Mouse (Mus musculus) stomach, embryonic 16.5 days (tissue): ENCODE data around the gene Slc16a5. TPM values are rescaled to one million over a fixed set of nuclear protein-coding genes. Genes with fewer than 3 reads are reported as not detected.
A peak's percentile ranks its signal among the peaks of the same experiment; 100 is the strongest.
"Not testable (repeated sequence)": the region's sequence is repeated elsewhere in the genome, so short reads cannot be mapped to it uniquely, and the experiment has no call there.

Source experiments
- ATAC-seq: fragments of 200-750 bp; cut with Nextera tagmentation; 2 replicates; pipeline ENCODE4 v1.8.0; 2017; ENCODE audit warnings: moderate number of reproducible peaks, moderate TSS enrichment; ENCODE audit not compliant: insufficient read depth, low FRiP score
- H3K27ac ChIP-seq: fragments of 300-500 bp; sonication (generic); 2 replicates; pipeline ENCODE4 v1.5.1; 2014; ENCODE audit warnings: low read length
- H3K27me3 ChIP-seq: fragments of 300-500 bp; sonication (generic); 2 replicates; pipeline ENCODE4 v1.6.1; 2014; ENCODE audit warnings: low read length, control low read depth, mixed read lengths; ENCODE audit not compliant: control insufficient read depth, insufficient read depth
- H3K36me3 ChIP-seq: fragments of 300-500 bp; sonication (generic); 2 replicates; pipeline ENCODE4 v1.6.1; 2014; ENCODE audit warnings: low read length; ENCODE audit not compliant: control insufficient read depth, insufficient read depth
- H3K4me1 ChIP-seq: fragments of 300-500 bp; sonication (generic); 2 replicates; pipeline ENCODE4 v1.6.1; 2014; ENCODE audit warnings: low read length, control low read depth, mixed read lengths; ENCODE audit not compliant: control insufficient read depth, insufficient read depth
- H3K4me2 ChIP-seq: fragments of 300-500 bp; sonication (generic); 2 replicates; pipeline ENCODE4 v1.6.1; 2014; ENCODE audit warnings: low read depth, low read length, mixed read lengths
- H3K4me3 ChIP-seq: fragments of 300-500 bp; sonication (generic); replicated peaks from 2 replicates; pipeline ENCODE4 v1.5.1; 2014; ENCODE audit warnings: mild to moderate bottlenecking, low read length
- H3K9ac ChIP-seq: fragments of 300-500 bp; sonication (generic); 2 replicates; pipeline ENCODE4 v1.6.1; 2014; ENCODE audit warnings: low read length
- H3K9me3 ChIP-seq: fragments of 300-500 bp; sonication (generic); replicated peaks from 2 replicates; pipeline ENCODE4 v1.6.1; 2016; ENCODE audit warnings: low read length, control low read depth; ENCODE audit not compliant: control insufficient read depth
- WGBS: fragments of 180-500 bp; shearing (Covaris S2); extraction: QIAGEN DNeasy Blood & Tissue Kit; methylation state at CpG from one replicate; pipeline ENCODE4 v1.1.7; 2014; 5-methylcytosine and 5-hydroxymethylcytosine counted together
- polyA plus RNA-seq: library from polyadenylated mRNA; unstranded; fragments of >200 nt; fragmentation: Nextera tagmentation; extraction: Ambion mirVana; gene quantifications from 2 replicates; pipeline ENCODE4 v1.2.1, GENCODE M21; 2015

Gene Slc16a5
- polyA plus RNA-seq, 1 experiment from 2014 or later = 3.7 TPM

- not testable (repeated sequence) for H3K9me3 ChIP-seq, H3K27me3 ChIP-seq, ATAC-seq, H3K4me3 ChIP-seq, H3K4me1 ChIP-seq, H3K27ac ChIP-seq, H3K4me2 ChIP-seq, H3K9ac ChIP-seq
- WGBS = 83% methylated on average over 9 of the region's 9 CpGs
- peaks cover 18% of the 10 kb centered on the region; the same call in 1 of the 2 replicates for H3K36me3 ChIP-seq
Measured at GRCm38 (mm10) chr11:115496559-115496958, 34.3 kb downstream of the Slc16a5 start.

GRCm38 (mm10) chr11:115502636-115503035 lies 40.4 kb downstream of the Slc16a5 start:
- ATAC-seq = no peak
- Histone ChIP-seq H3K4me1 (peaks cover 10% of the 10 kb centered on the region; the same call in 1 of the 2 replicates), H3K9ac (no peak overlapping the region), H3K4me2 (no peak overlapping the region), H3K27me3 (no peaks in the 10 kb centered on the region), H3K36me3 (peaks cover 24% of the 10 kb centered on the region; the same call in 1 of the 2 replicates), H3K9me3 (no peaks in the 10 kb centered on the region), H3K27ac (no peak overlapping the region), H3K4me3 (no peak overlapping the region)
- 87% methylated on average over 6 of the region's 6 CpGs for WGBS

GRCm38 (mm10) chr11:115506586-115506985 lies 44.3 kb downstream of the Slc16a5 start:
- Histone ChIP-seq H3K27ac (no peak overlapping the region), H3K9ac (no peak overlapping the region; the same call in 1 of the 2 replicates), H3K27me3 (no peaks in the 10 kb centered on the region), H3K36me3 (peaks cover 9% of the 10 kb centered on the region; the same call in 1 of the 2 replicates), H3K4me2 (no peak overlapping the region), H3K9me3 (no peaks in the 10 kb centered on the region), H3K4me3 (no peak overlapping the region), H3K4me1 (peaks cover 40% of the 10 kb centered on the region)
- 59% methylated on average over 3 of the region's 3 CpGs for WGBS
- no peak for ATAC-seq

GRCm38 (mm10) chr11:115508061-115508460 lies 45.8 kb downstream of the Slc16a5 start:
- Histone ChIP-seq H3K9ac (no peak overlapping the region), H3K9me3 (no peaks in the 10 kb centered on the region), H3K4me2 (no peak overlapping the region), H3K27ac (no peak overlapping the region), H3K4me1 (peaks cover 53% of the 10 kb centered on the region), H3K36me3 (0 out of 2 replicates have a peak, but pooled peaks cover 2% of the 10 kb centered on the region), H3K4me3 (no peak overlapping the region), H3K27me3 (no peaks in the 10 kb centered on the region)
- 61% methylated on average over 2 of the region's 2 CpGs for WGBS
- no peak for ATAC-seq

GRCm38 (mm10) chr11:115509773-115510506 lies 47.7 kb downstream of the Slc16a5 start:
- 38% methylated on average over 6 of the region's 6 CpGs for WGBS
- Histone ChIP-seq H3K36me3 (no peaks in the 10 kb centered on the region), H3K9ac (peak overlapping the region; percentile 58), H3K4me2 (peak overlapping the region; percentile 91), H3K4me1 (peaks cover 53% of the 10 kb centered on the region), H3K27ac (peak overlapping the region; percentile 39), H3K4me3 (peak overlapping the region; percentile 11), H3K27me3 (no peaks in the 10 kb centered on the region), H3K9me3 (no peaks in the 10 kb centered on the region)
- no peak for ATAC-seq

- Histone ChIP-seq H3K9me3 (no peaks in the 10 kb centered on the region), H3K4me2 (peak overlapping the region; percentile 91), H3K4me3 (peak overlapping the region; percentile 11; the same call in 1 of the 2 replicates), H3K27ac (peak overlapping the region; percentile 39), H3K27me3 (no peaks in the 10 kb centered on the region), H3K9ac (peak overlapping the region; percentile 58), H3K4me1 (peaks cover 53% of the 10 kb centered on the region), H3K36me3 (no peaks in the 10 kb centered on the region)
- ATAC-seq = no peak
- WGBS = 46% methylated on average over 5 of the region's 5 CpGs
Measured at GRCm38 (mm10) chr11:115510507-115510888, 48.2 kb downstream of the Slc16a5 start.

- 50% methylated on average over 2 of the region's 2 CpGs for WGBS
- peaks cover 51% of the 10 kb centered on the region for H3K4me1 ChIP-seq
Measured at GRCm38 (mm10) chr11:115511121-115511520, 48.8 kb downstream of the Slc16a5 start.

GRCm38 (mm10) chr11:115512004-115512403 lies 49.7 kb downstream of the Slc16a5 start:
- Histone ChIP-seq H3K27ac (peak overlapping the region; percentile 88), H3K9me3 (no peaks in the 10 kb centered on the region), H3K4me1 (peaks cover 48% of the 10 kb centered on the region), H3K36me3 (no peaks in the 10 kb centered on the region), H3K4me3 (peak overlapping the region; percentile 98), H3K4me2 (peak overlapping the region; percentile 91), H3K9ac (peak overlapping the region; percentile 97), H3K27me3 (no peaks in the 10 kb centered on the region)
- ATAC-seq = no peak
- 28% methylated on average over 3 of the region's 3 CpGs for WGBS

More at GRCm38 (mm10) chr11:115511121-115511520, 48.8 kb downstream of the Slc16a5 start:
- no peak for ATAC-seq
- H3K27ac ChIP-seq = peak overlapping the region; percentile 29; the same call in 1 of the 2 replicates
- H3K9ac ChIP-seq = peak overlapping the region; percentile 97; the same call in 1 of the 2 replicates
- H3K27me3 ChIP-seq = no peaks in the 10 kb centered on the region
- H3K9me3 ChIP-seq = no peaks in the 10 kb centered on the region
- peak overlapping the region; percentile 98 for H3K4me3 ChIP-seq
- H3K4me2 ChIP-seq = peak overlapping the region; percentile 91
- H3K36me3 ChIP-seq = no peaks in the 10 kb centered on the region

- ATAC-seq = no peak
- peak overlapping the region; percentile 88 for H3K27ac ChIP-seq
- 17% methylated on average over 8 of the region's 8 CpGs for WGBS
Measured at GRCm38 (mm10) chr11:115512407-115513183, 50.3 kb downstream of the Slc16a5 start.

More at GRCm38 (mm10) chr11:115512407-115513183, 50.3 kb downstream of the Slc16a5 start:
- Histone ChIP-seq H3K9ac (peak overlapping the region; percentile 97), H3K4me3 (peak overlapping the region; percentile 98), H3K4me1 (peaks cover 43% of the 10 kb centered on the region), H3K4me2 (peak overlapping the region; percentile 91), H3K27me3 (no peaks in the 10 kb centered on the region), H3K36me3 (no peaks in the 10 kb centered on the region), H3K9me3 (no peaks in the 10 kb centered on the region)
